ENCODE assay signal across 10 mouse cellular contexts in the genomic region with DNA sequence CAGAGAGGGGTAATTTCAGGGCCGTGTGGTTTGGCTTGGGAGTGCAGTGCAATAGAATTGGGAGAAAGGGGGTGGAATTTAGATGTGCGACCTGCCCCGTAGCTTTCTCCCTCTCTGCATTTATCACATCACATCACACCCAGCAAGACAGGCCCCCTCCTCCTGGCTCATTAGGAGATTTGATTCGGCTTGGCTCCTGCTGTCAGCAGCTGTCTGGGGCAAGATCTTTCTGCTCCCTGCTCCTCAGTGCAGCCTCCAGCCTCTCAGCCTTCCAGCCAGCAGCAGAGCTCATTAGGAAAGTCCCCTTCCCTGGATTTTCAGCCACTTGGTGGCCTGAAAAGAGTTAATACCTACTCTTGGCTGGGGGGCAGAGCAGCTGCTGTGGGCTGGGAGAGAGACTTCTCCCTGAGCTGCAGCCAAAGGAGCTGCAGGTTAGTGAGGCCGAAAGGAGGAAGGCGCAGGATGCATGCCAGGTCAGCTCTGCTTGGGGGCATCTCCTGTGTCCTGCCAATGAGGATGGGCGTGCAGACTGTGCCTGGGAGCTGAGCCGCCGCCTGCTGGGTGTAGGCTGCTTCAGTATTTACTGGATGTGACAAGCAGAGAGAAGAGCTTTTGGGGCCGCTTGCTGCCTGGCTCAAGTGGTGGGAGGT. TPM values are rescaled to one million over a fixed set of nuclear protein-coding genes. Genes with fewer than 3 reads are reported as not detected.
A peak's percentile ranks its signal among the peaks of the same experiment; 100 is the strongest.
DNase-seq lines count a peak whose midpoint lies in the region; ATAC-seq lines count a peak whose summit lies in the region.
"Had no signal": no experiment of that assay in that cellular context is flagged by ENCODE, and none has a peak within 500 bp of the region (broad histone marks: within the 10 kb centered on the region; RNA-seq: fewer than 3 reads in every experiment).

No protein-coding gene starts in this region.

- peaks cover 22% of the 10 kb centered on the region for H3K4me1 ChIP-seq in hindbrain, embryonic 11.5 days (replicated peaks; ENCODE audit: control insufficient read depth, insufficient read depth, low read length)
- peaks cover 78% of the 10 kb centered on the region for H3K4me1 ChIP-seq in midbrain, embryonic 14.5 days (ENCODE audit: control insufficient read depth, insufficient read depth, low read length)

- H3K9me3 ChIP-seq in hindbrain, embryonic 11.5 days (ENCODE audit: control insufficient read depth, low read length): no peaks in the 10 kb centered on the region
- no peaks in the 10 kb centered on the region for H3K9me3 ChIP-seq in midbrain, embryonic 14.5 days (ENCODE audit: control insufficient read depth, low read length)

- peak overlapping the region; percentile 34 for H3K4me2 ChIP-seq in hindbrain, embryonic 11.5 days (replicated peaks; ENCODE audit: low read depth, low read length)
- peak overlapping the region; percentile 45 for H3K4me2 ChIP-seq in midbrain, embryonic 14.5 days (ENCODE audit: low read length)

- no peaks in the 10 kb centered on the region for H3K27me3 ChIP-seq in hindbrain, embryonic 11.5 days (ENCODE audit: control insufficient read depth, insufficient read depth, low read length)
- H3K27me3 ChIP-seq in midbrain, embryonic 14.5 days (ENCODE audit: control insufficient read depth, insufficient read depth, low read length): no peaks in the 10 kb centered on the region

- H3K4me3 ChIP-seq in hindbrain, embryonic 11.5 days (ENCODE audit: low read depth, low read length): no peak overlapping the region
- H3K4me3 ChIP-seq in midbrain, embryonic 14.5 days (replicated peaks; ENCODE audit: low read depth, low read length): peak overlapping the region; percentile 18

- H3K9ac ChIP-seq in hindbrain, embryonic 11.5 days (ENCODE audit: low read depth, low read length): no peak overlapping the region
- H3K9ac ChIP-seq in midbrain, embryonic 14.5 days (replicated peaks; ENCODE audit: low read length): peak overlapping the region; percentile 52

- H3K36me3 ChIP-seq in hindbrain, embryonic 11.5 days (ENCODE audit: control insufficient read depth, insufficient read depth, low read length): no peaks in the 10 kb centered on the region
- H3K36me3 ChIP-seq in midbrain, embryonic 14.5 days (ENCODE audit: control insufficient read depth, insufficient read depth, low read length): no peaks in the 10 kb centered on the region

- peak overlapping the region; percentile 74 for H3K27ac ChIP-seq in hindbrain, embryonic 11.5 days (ENCODE audit: low read depth, low read length)
- peak overlapping the region; percentile 86 for H3K27ac ChIP-seq in midbrain, embryonic 14.5 days (replicated peaks; ENCODE audit: low read depth, low read length)

- ATAC-seq in hindbrain, embryonic 11.5 days (ENCODE audit: low FRiP score): peak; percentile 71
- peak; percentile 75 for ATAC-seq in midbrain, embryonic 14.5 days (ENCODE audit: low FRiP score, low TSS enrichment)
- ATAC-seq in granulocyte monocyte progenitor cell, adult 5-6 weeks (replicated peaks; ENCODE audit: poor library complexity, severe bottlenecking): no peak
- no peak for ATAC-seq in megakaryocyte, adult 5-6 weeks (ENCODE audit: poor library complexity, severe bottlenecking)

- DNase-seq in kidney, postnatal 10 days: peak; percentile 31
- no peak for DNase-seq in kidney, adult 9 months
- DNase-seq in cerebellum, postnatal 25 days: peak; percentile 92 to 94
- DNase-seq in hindbrain, embryonic 11.5 days (ENCODE audit: low spot score): peak; percentile 53
- peak; percentile 83 for DNase-seq in midbrain, embryonic 14.5 days
- no peak for DNase-seq in spleen, postnatal 10 days (ENCODE audit: low spot score in 2 of 2)

- WGBS in hindbrain, embryonic 11.5 days: 4% methylated on average over 10 of the region's 10 CpGs
- 2% methylated on average over 10 of the region's 10 CpGs for WGBS in midbrain, embryonic 14.5 days

RNA-seq across cellular contexts. Expression of a gene that starts 12.4 kb away (rescaled TPM):
- 5.8 and 7.9 TPM in 2 replicates for polyA plus RNA-seq in hindbrain, embryonic 11.5 days (2014; fragmentation: Nextera tagmentation; extraction: Ambion mirVana)
- polyA plus RNA-seq in midbrain, embryonic 14.5 days (2014; fragmentation: Nextera tagmentation; extraction: Ambion mirVana): 30.4 and 31.6 TPM in 2 replicates
- total RNA-seq in granulocyte monocyte progenitor cell, adult 5-6 weeks (2014; fragmentation: Nextera tagmentation): 0.34 and 4.6 TPM in 2 replicates
- 0.47 and 1.3 TPM in 2 replicates for total RNA-seq in granulocyte monocyte progenitor cell, adult 5-6 weeks (2017)
- total RNA-seq in megakaryocyte, adult 5-6 weeks (2015): not detected in 2 replicates
- total RNA-seq in megakaryocyte, adult 5-6 weeks (2017): 0.33 TPM in 1 of 2 replicates, not detected in the other
- total RNA-seq: neutrophil, adult 5-6 weeks had no signal
- polyA plus RNA-seq: gonadal fat pad, adult 2 months had no signal

Comparison
In these comparisons a context has a peak if more than half of its experiments do, and no peak if none do; other contexts are left out.
1. DNase-seq: peak in kidney, postnatal 10 days (single experiment), cerebellum, postnatal 25 days (2 of 2), hindbrain, embryonic 11.5 days (single experiment) and midbrain, embryonic 14.5 days (single experiment); none in kidney, adult 9 months (single experiment) and spleen, postnatal 10 days (0 of 2).
2. ATAC-seq: peak in hindbrain, embryonic 11.5 days (single experiment) and midbrain, embryonic 14.5 days (single experiment); none in granulocyte monocyte progenitor cell, adult 5-6 weeks (single experiment) and megakaryocyte, adult 5-6 weeks (single experiment).